Mouse (Mus musculus) gastrocnemius, postnatal 36 days (tissue): ENCODE results near the gene Dpy19l2. TPM values are rescaled to one million over a fixed set of nuclear protein-coding genes. Genes with fewer than 3 reads are reported as not detected.
A peak's percentile ranks its signal among the peaks of the same experiment; 100 is the strongest.
"Not testable (repeated sequence)": the region's sequence is repeated elsewhere in the genome, so short reads cannot be mapped to it uniquely, and the experiment has no call there.

Experiments
- DNase-seq, 2 experiments: peaks; one replicate each; pipeline ENCODE4 v3.0.0; 2022
- intact Hi-C: fragments of 180-260 bp; cut with DNase I; formaldehyde crosslinking; loops from one replicate; pipeline ENCODE4 v1.15.1; 2025
- long read RNA-seq, 2 experiments: library from polyadenylated mRNA; stranded (forward); transcript quantifications; one replicate each; pipeline ENCODE4 v2.0.0; 2021
- total RNA-seq, 2 experiments: library from RNA; stranded (reverse); gene quantifications; 2 replicates each; pipeline ENCODE4 v1.2.3; 2021

The Dpy19l2 gene
- total RNA-seq = not detected
- long read RNA-seq, experiment 1 = 0 reads
- long read RNA-seq, experiment 2 = 0 reads

- DNase-seq = no peak
- intact Hi-C loops = no loop called here
Observed at GRCm38 (mm10) chr9:24695700-24696404, at the start of gene Dpy19l2. Dpy19l2 (minus strand) TSS chr9:24696293.

GRCm38 (mm10) chr9:24744958-24745357, 48.9 kb upstream of the Dpy19l2 start:
- intact Hi-C loops = no loop called here
- no peak for DNase-seq

- intact Hi-C loops = loop anchor here (2.0 kb wide), 1 partner anchor 340 kb away; no protein-coding TSS in a partner anchor
- no peak for DNase-seq
Observed at GRCm38 (mm10) chr9:24701246-24701645, 5.2 kb upstream of the Dpy19l2 start.

GRCm38 (mm10) chr9:24696405-24696778, 299 bp upstream of the Dpy19l2 start:
- intact Hi-C loops = no loop called here

GRCm38 (mm10) chr9:24637341-24637740, 58.8 kb downstream of the Dpy19l2 start:
- intact Hi-C loops, DNase-seq: not testable (repeated sequence)

More at GRCm38 (mm10) chr9:24696405-24696778, 299 bp upstream of the Dpy19l2 start:
- DNase-seq = no peak

- intact Hi-C loops = no loop called here
- no peak for DNase-seq
Observed at GRCm38 (mm10) chr9:24624896-24625295, 71.2 kb downstream of the Dpy19l2 start, which contains the start of gene Cypt4. Cypt4 (plus strand) TSS chr9:24625196.

GRCm38 (mm10) chr9:24538159-24538558, 157.9 kb downstream of the Dpy19l2 start:
- DNase-seq = no peak
- intact Hi-C loops = no loop called here

- DNase-seq = peak; percentile 23 to 33
- intact Hi-C loops = loop anchor here (1.0 kb wide), 1 partner anchor 397 kb away; no protein-coding TSS in a partner anchor
Observed at GRCm38 (mm10) chr9:24516575-24517139, 179.4 kb downstream of the Dpy19l2 start.

- intact Hi-C loops = no loop called here
- no peak for DNase-seq
Observed at GRCm38 (mm10) chr9:24514078-24514469, 182.0 kb downstream of the Dpy19l2 start.

GRCm38 (mm10) chr9:24513290-24514077, 182.6 kb downstream of the Dpy19l2 start:
- intact Hi-C loops = no loop called here

GRCm38 (mm10) chr9:24512121-24512539, 184.0 kb downstream of the Dpy19l2 start:
- no peak for DNase-seq
- intact Hi-C loops = no loop called here

More at GRCm38 (mm10) chr9:24513290-24514077, 182.6 kb downstream of the Dpy19l2 start:
- DNase-seq = no peak

GRCm38 (mm10) chr9:24511371-24512120, 184.5 kb downstream of the Dpy19l2 start:
- intact Hi-C loops = no loop called here

GRCm38 (mm10) chr9:24508880-24509279, 187.2 kb downstream of the Dpy19l2 start:
- no peak for DNase-seq
- intact Hi-C loops = no loop called here

More at GRCm38 (mm10) chr9:24511371-24512120, 184.5 kb downstream of the Dpy19l2 start:
- no peak for DNase-seq

Other genes starting within 250 kb of the Dpy19l2 start
- gene Dpy19l1, start 193.2 kb downstream of the Dpy19l2 start, total RNA-seq = 1 to 10 TPM; 4.3 to 4.9 TPM
- not detected for gene Cypt4, start 71.1 kb downstream of the Dpy19l2 start, total RNA-seq
- gene Tbx20, start 78.0 kb upstream of the Dpy19l2 start, total RNA-seq = not detected